Mouse (Mus musculus) cortical plate, adult 2 months (tissue): ENCODE measurements around the gene Hoxa5.

Experiments
- CTCF ChIP-seq: fragments of 200-500 bp; IDR thresholded peaks from 2 replicates; pipeline ENCODE4 v1.5.1; 2011; ENCODE audit warnings: mild to moderate bottlenecking, control low read depth, low read length; ENCODE audit not compliant: insufficient read depth; ENCODE audit errors: extremely low read depth
- POLR2A ChIP-seq: fragments of 200-500 bp; IDR thresholded peaks from 2 replicates; pipeline ENCODE4 v1.6.1; 2011; ENCODE audit warnings: mild to moderate bottlenecking, low read length, control low read depth; ENCODE audit not compliant: insufficient read depth; ENCODE audit errors: extremely low read depth

DNA sequence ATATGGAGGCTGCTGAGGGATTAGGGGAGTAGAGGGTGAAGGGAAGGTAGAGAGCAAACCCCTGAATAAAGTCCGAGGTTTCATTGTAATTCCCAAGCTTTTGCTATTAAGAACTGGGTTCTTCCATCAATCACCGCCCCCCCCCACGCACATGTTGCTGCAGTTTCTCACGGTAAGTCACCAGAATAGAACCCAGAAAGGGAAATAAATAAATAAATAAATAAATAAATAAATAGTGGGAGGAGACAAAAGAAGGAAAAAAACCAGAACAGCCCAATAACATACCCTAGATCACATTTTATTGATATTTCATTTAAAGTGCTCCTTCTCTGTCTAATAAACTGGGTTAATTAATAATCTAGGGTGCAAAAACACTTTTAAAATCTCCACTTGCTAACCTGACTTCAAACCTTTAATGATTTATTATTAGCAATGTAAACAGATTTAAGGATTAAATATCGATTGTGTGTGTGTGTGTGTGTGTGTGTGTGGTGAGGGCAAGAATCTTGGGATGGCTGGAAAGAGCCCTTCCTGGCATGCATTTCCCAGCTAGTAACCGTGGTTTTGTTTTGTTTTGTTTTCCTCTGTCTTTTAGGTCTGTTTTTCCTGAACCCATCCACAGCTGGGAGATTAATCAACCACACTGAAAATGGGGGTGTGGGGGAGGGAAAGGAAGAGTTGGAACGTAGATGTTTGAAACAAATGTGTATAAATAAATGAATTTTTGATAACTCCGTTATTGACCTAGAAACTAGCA is 42.9 kb downstream of the Hoxa5 start:
- no peak for TF ChIP-seq CTCF
- TF ChIP-seq POLR2A, result no peak
